ENCODE assay signal across 12 mouse cellular contexts in the genomic region with DNA sequence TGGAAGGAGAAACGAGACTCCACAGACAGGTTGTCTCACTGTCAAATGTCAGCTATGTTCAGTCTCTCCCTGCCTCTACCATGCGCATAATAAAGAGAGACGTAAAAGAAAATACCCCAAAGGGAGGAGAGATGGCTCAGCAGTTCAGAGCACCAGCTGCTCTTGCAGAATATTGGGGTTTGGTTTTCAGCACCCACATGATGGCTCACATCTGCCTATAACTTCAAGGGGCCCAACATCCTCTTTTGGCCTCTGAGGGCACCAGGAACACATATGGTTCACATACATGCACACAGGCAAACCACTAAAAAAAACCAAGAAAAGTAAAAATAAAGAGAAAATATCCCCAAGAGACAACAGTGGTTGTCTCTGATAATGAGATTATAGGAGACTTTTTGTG. TPM values are rescaled to one million over a fixed set of nuclear protein-coding genes. Genes with fewer than 3 reads are reported as not detected.
DNase-seq lines count a peak whose midpoint lies in the region; ATAC-seq and TF ChIP-seq lines count a peak whose summit lies in the region.
"Had no signal": no experiment of that assay in that cellular context is flagged by ENCODE, and none has a peak within 500 bp of the region (broad histone marks: within the 10 kb centered on the region; RNA-seq: fewer than 3 reads in every experiment).

No protein-coding gene starts in this region.

- no peak overlapping the region for H3K4me3 ChIP-seq in forebrain, postnatal 0 days (ENCODE audit: low read depth, low read length)
- H3K4me3 ChIP-seq in midbrain, embryonic 10.5 days, result peak overlapping the region; percentile 22; the same call in 1 of the 2 replicates
- H3K4me3 ChIP-seq: limb, embryonic 15.5 days had no signal

- H3K27me3 ChIP-seq in forebrain, postnatal 0 days (ENCODE audit: insufficient read depth, low read length), result no peaks in the 10 kb centered on the region
- H3K27me3 ChIP-seq in midbrain, embryonic 10.5 days (ENCODE audit: low read depth, poor library complexity, severe bottlenecking), result no peaks in the 10 kb centered on the region
- H3K27me3 ChIP-seq in splenic B cell, adult 2 months (ENCODE audit: control insufficient read depth, insufficient read depth, low read length, poor library complexity, severe bottlenecking), result no peaks in the 10 kb centered on the region
- H3K27me3 ChIP-seq: limb, embryonic 15.5 days had no signal

- DNase-seq in retina, postnatal 1 day, result peak; percentile 29
- DNase-seq in retina, embryonic 14.5 days (ENCODE audit: low spot score), result no peak
- DNase-seq in forebrain, postnatal 0 days, result peak; percentile 33
- DNase-seq in midbrain, embryonic 10.5 days (ENCODE audit: low spot score), result peak; percentile 28
- peak; percentile 64 for DNase-seq in splenic B cell, adult 2 months (ENCODE audit: low read depth, low spot score)
- DNase-seq in adrenal gland, postnatal 10 days, result no peak
- DNase-seq in thymus, postnatal 36 days, result no peak
- DNase-seq in lung, postnatal 25 days (ENCODE audit: low spot score), result no peak

- TF ChIP-seq CTCF in forebrain, postnatal 0 days (IDR thresholded peaks at IDR 0.05; ENCODE audit: low read depth), result no peak

- ATAC-seq in forebrain, postnatal 0 days, result no peak
- ATAC-seq: lung, postnatal 0 days had no signal

- WGBS in forebrain, postnatal 0 days, result 18% methylated on average over 3 of the region's 3 CpGs
- 41% methylated on average over 3 of the region's 3 CpGs for WGBS in midbrain, embryonic 10.5 days

- 0 out of 2 replicates have a peak overlapping the region, but pooled peaks have one; percentile 6 for H3K9ac ChIP-seq in forebrain, postnatal 0 days
- H3K9ac ChIP-seq: limb, embryonic 15.5 days had no signal

- peaks cover 9% of the 10 kb centered on the region; the same call in 1 of the 2 replicates for H3K4me1 ChIP-seq in forebrain, postnatal 0 days (ENCODE audit: insufficient read depth)
- H3K4me1 ChIP-seq in midbrain, embryonic 10.5 days, result peaks cover 25% of the 10 kb centered on the region

- no peaks in the 10 kb centered on the region for H3K36me3 ChIP-seq in forebrain, postnatal 0 days (ENCODE audit: insufficient read depth)
- H3K36me3 ChIP-seq in midbrain, embryonic 10.5 days, result no peaks in the 10 kb centered on the region
- H3K36me3 ChIP-seq in splenic B cell, adult 2 months (ENCODE audit: control insufficient read depth, insufficient read depth, low read length, poor library complexity, severe bottlenecking), result no peaks in the 10 kb centered on the region
- H3K36me3 ChIP-seq: limb, embryonic 15.5 days had no signal

- peak overlapping the region; percentile 75 for H3K27ac ChIP-seq in forebrain, postnatal 0 days (ENCODE audit: low read depth, low read length)
- peak overlapping the region; percentile 96 for H3K27ac ChIP-seq in midbrain, embryonic 10.5 days (replicated peaks)

- no peak overlapping the region; the same call in 1 of the 2 replicates for H3K4me2 ChIP-seq in forebrain, postnatal 0 days (ENCODE audit: low read depth)
- H3K4me2 ChIP-seq: limb, embryonic 15.5 days had no signal

- H3K9me3 ChIP-seq in forebrain, postnatal 0 days (ENCODE audit: low read length), result no peaks in the 10 kb centered on the region
- no peaks in the 10 kb centered on the region for H3K9me3 ChIP-seq in midbrain, embryonic 10.5 days (replicated peaks)
- H3K9me3 ChIP-seq: limb, embryonic 15.5 days had no signal

RNA-seq across cellular contexts. Expression of a gene that starts 15.1 kb away (rescaled TPM):
- 0.52 TPM in 1 of 2 replicates, not detected in the other for total RNA-seq in forebrain, postnatal 0 days (2014; rRNA removed)
- not detected in 2 replicates for polyA plus RNA-seq in forebrain, postnatal 0 days (2015; fragmentation: Nextera tagmentation; extraction: Ambion mirVana)
- 0.10 TPM in 1 of 2 replicates, not detected in the other for polyA plus RNA-seq in midbrain, embryonic 10.5 days (2016; fragmentation: Nextera tagmentation; extraction: Ambion mirVana)
- total RNA-seq in adrenal gland, postnatal 10 days (2021), result under 1 TPM; 0.39 to 0.76 TPM
- total RNA-seq: common myeloid progenitor, adult 5-6 weeks had no signal
- polyA plus RNA-seq: intestine, postnatal 0 days; lung, postnatal 0 days had no signal

RNA-seq across cellular contexts. Expression of a gene that starts 54.3 kb away (rescaled TPM):
- total RNA-seq in forebrain, postnatal 0 days (2014; rRNA removed), result not detected in 2 replicates
- polyA plus RNA-seq in forebrain, postnatal 0 days (2015; fragmentation: Nextera tagmentation; extraction: Ambion mirVana), result not detected in 2 replicates
- not detected in 2 replicates for polyA plus RNA-seq in midbrain, embryonic 10.5 days (2016; fragmentation: Nextera tagmentation; extraction: Ambion mirVana)
- not detected for total RNA-seq in adrenal gland, postnatal 10 days (2021)

Comparison
In these comparisons a context has a peak if more than half of its experiments do, and no peak if none do; other contexts are left out.
1. DNase-seq: peak in retina, postnatal 1 day (single experiment), forebrain, postnatal 0 days (single experiment), midbrain, embryonic 10.5 days (single experiment) and splenic B cell, adult 2 months (single experiment); none in retina, embryonic 14.5 days (single experiment), adrenal gland, postnatal 10 days (single experiment), thymus, postnatal 36 days (0 of 2) and lung, postnatal 25 days (single experiment).